Mouse (Mus musculus): ENCODE measurements around the gene Slc20a1.

DNA sequence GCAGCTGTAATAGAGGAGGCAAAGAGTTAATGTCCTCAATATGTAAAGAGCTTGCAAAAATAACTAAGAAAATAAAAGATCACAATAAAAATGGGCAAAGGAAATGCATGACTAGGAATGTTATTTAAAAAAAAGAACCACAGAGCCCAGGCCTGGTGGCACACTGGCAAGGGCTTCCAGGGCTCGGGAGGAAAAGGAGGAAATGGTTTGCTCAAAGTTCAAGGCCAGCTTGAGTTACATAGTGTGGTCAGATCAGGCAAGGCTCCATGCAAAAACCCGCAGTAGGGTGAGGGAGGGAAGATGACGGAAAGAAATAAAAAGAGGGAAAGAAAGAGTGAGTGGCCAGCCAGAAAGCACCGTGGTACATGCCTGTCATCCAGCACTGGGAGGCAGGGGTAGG is 30.0 kb downstream of the Slc20a1 start:
- TF ChIP-seq CTCF (IDR thresholded peaks at IDR 0.05; ENCODE audit: low read depth), result no peak
- no peak for TF ChIP-seq EP300 (IDR thresholded peaks at IDR 0.05; ENCODE audit: low read depth)
